Mouse (Mus musculus) small intestine, adult 2 months (tissue): ENCODE measurements around the gene Ttc7b.

ENCODE experiments used
- CTCF ChIP-seq: fragments of 200-500 bp; IDR thresholded peaks from 2 replicates; pipeline ENCODE4 v1.5.1; 2012; ENCODE audit warnings: low read depth, mild to moderate bottlenecking, control low read depth, inconsistent platforms, low read length, moderate library complexity, mixed read lengths; ENCODE audit not compliant: insufficient replicate concordance, insufficient read length; ENCODE audit errors: extremely low read depth
- POLR2A ChIP-seq: fragments of 200-500 bp; IDR thresholded peaks from 2 replicates; pipeline ENCODE4 v1.6.1; 2012; ENCODE audit warnings: low read depth, mild to moderate bottlenecking, control low read depth, inconsistent platforms, low read length, moderate library complexity

DNA sequence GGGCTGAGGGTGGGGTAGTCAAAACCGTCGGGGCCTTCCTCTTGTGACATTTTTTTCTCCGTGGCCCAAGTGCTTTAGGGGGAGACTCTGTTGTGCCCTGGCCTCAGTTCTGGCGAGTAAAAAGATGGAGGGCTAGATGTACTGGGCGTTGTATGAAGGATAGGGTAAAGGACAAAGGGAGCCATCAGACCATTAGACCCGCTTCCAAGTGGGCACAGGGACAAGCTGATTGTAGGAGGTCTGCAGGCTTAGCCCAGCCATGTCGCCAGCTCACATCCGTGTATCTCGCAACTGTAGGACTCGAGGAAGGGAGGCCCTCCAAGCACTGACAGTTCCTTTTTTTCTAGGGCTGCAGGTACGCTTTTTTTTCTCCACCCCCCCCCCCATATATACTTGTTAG is 111.9 kb downstream of the Ttc7b start:
- TF ChIP-seq CTCF (no peak), POLR2A (no peak)
